Mouse (Mus musculus) midbrain, embryonic 12.5 days (tissue): Measurements from ENCODE around the gene Rnpep. TPM values are rescaled to one million over a fixed set of nuclear protein-coding genes. Genes with fewer than 3 reads are reported as not detected.

ENCODE experiments used
- ATAC-seq: fragments of 200-750 bp; cut with Nextera tagmentation; 2 replicates; pipeline ENCODE4 v1.8.0; 2017; ENCODE audit warnings: low read depth, moderate TSS enrichment, moderate library complexity; ENCODE audit not compliant: low FRiP score
- H3K27ac ChIP-seq: fragments of 300-500 bp; sonication (generic); replicated peaks from 2 replicates; pipeline ENCODE4 v1.5.1; 2016; ENCODE audit warnings: mild to moderate bottlenecking
- H3K27me3 ChIP-seq: fragments of 300-500 bp; sonication (generic); 2 replicates; pipeline ENCODE4 v1.6.1; 2016; ENCODE audit warnings: mild to moderate bottlenecking
- H3K36me3 ChIP-seq: fragments of 300-500 bp; sonication (generic); 2 replicates; pipeline ENCODE4 v1.6.1; 2016
- H3K4me1 ChIP-seq: fragments of 300-500 bp; sonication (generic); 2 replicates; pipeline ENCODE4 v1.6.1; 2016
- H3K4me2 ChIP-seq: fragments of 300-500 bp; sonication (generic); replicated peaks from 2 replicates; pipeline ENCODE4 v1.6.1; 2016; ENCODE audit warnings: mild to moderate bottlenecking, moderate library complexity
- H3K4me3 ChIP-seq: fragments of 300-500 bp; sonication (generic); 2 replicates; pipeline ENCODE4 v1.5.1; 2016; ENCODE audit warnings: mild to moderate bottlenecking
- H3K9ac ChIP-seq: fragments of 300-500 bp; sonication (generic); replicated peaks from 2 replicates; pipeline ENCODE4 v1.6.1; 2016; ENCODE audit warnings: mild to moderate bottlenecking, moderate library complexity
- H3K9me3 ChIP-seq: fragments of 300-500 bp; sonication (generic); 2 replicates; pipeline ENCODE4 v1.6.1; 2016; ENCODE audit warnings: mild to moderate bottlenecking
- WGBS: fragments of 180-500 bp; shearing (Covaris S2); methylation state at CpG from one replicate; pipeline ENCODE4 v1.1.7; 2016; 5-methylcytosine and 5-hydroxymethylcytosine counted together
- polyA plus RNA-seq: library from polyadenylated mRNA; unstranded; fragments of >200 nt; fragmentation: Nextera tagmentation; extraction: Ambion mirVana; gene quantifications from 2 replicates; pipeline ENCODE4 v1.2.1, GENCODE M21; 2016

Rnpep gene
- polyA plus RNA-seq, result 93.3 and 101 TPM in 2 replicates

GRCm38 (mm10) chr1:135283826-135284291 lies at the start of gene Rnpep:
Gene Rnpep (minus strand): TSS chr1:135284084.
- peak; percentile 94 for ATAC-seq
- peak within 1 kb of the TSS; percentile 79 for H3K4me2 ChIP-seq
- no peaks in the 10 kb centered on the region for H3K9me3 ChIP-seq

DNA sequence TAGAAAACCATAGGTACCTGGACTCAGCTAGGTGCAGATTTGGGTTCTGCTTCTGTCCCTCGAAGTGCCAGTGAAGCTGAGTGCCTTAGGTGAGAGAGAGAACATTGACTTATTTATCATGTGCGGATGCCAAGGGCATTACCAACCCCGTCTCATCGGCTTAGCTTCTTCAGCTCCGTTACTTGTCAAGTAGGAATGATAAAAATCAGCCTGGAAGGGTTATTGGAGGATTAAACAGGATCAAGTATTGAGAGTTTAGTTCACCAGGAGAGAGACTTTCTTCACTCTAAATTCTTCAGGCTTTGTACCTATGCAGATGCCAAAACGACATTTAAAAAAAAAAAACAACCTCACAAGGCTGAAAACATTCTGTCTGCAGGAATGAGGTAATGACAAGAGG lies 46.7 kb upstream of the Rnpep start:
- no peak overlapping the region for H3K9ac ChIP-seq
- ATAC-seq, result no peak
- H3K4me1 ChIP-seq, result no peaks in the 10 kb centered on the region
- H3K4me3 ChIP-seq, result no peak overlapping the region
- H3K27ac ChIP-seq, result no peak overlapping the region
- H3K27me3 ChIP-seq, result no peaks in the 10 kb centered on the region
- no peak overlapping the region for H3K4me2 ChIP-seq
- H3K36me3 ChIP-seq, result no peaks in the 10 kb centered on the region
- no peaks in the 10 kb centered on the region for H3K9me3 ChIP-seq
- WGBS, result 77% methylated on average over 6 of the region's 6 CpGs

More at GRCm38 (mm10) chr1:135283826-135284291, at the start of gene Rnpep:
- Histone ChIP-seq H3K27ac (peak within 1 kb of the TSS; percentile 79), H3K36me3 (0 out of 2 replicates have a peak, but pooled peaks cover 6% of the 10 kb centered on the region), H3K4me3 (peak within 1 kb of the TSS; percentile 61), H3K9ac (peak within 1 kb of the TSS; percentile 80), H3K27me3 (no peaks in the 10 kb centered on the region), H3K4me1 (peaks cover 23% of the 10 kb centered on the region)
- WGBS, result under 1% methylated on average over 36 of the region's 39 CpGs

GRCm38 (mm10) chr1:135328368-135328767 lies 44.5 kb upstream of the Rnpep start:
- peaks cover 10% of the 10 kb centered on the region for H3K27me3 ChIP-seq
- H3K4me3 ChIP-seq, result no peak overlapping the region
- no peaks in the 10 kb centered on the region for H3K36me3 ChIP-seq
- no peaks in the 10 kb centered on the region for H3K4me1 ChIP-seq
- H3K27ac ChIP-seq, result no peak overlapping the region
- H3K9ac ChIP-seq, result no peak overlapping the region
- WGBS, result 67% methylated on average over 5 of the region's 5 CpGs
- no peaks in the 10 kb centered on the region for H3K9me3 ChIP-seq
- no peak overlapping the region for H3K4me2 ChIP-seq
- no peak for ATAC-seq

DNA sequence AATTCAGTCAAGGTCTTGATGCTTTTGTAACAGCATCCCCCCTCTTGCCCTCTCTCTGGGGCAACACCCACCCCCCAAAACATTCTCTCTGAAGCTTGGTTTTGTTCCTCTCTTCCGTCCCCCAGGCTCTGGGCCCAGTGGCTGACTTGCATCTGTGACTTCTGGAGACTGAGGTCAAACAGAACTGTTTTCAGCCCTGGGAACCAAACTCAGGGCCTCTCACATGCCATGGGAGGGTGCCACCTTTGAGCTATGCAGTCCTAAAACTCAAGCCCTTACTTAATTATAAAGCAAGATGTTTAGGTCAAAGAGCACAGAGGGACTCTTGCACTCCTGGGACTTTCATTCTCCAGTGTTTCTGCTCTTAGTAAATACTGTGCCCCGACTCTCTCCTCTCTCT lies 42.0 kb upstream of the Rnpep start:
- no peaks in the 10 kb centered on the region for H3K4me1 ChIP-seq
- H3K27me3 ChIP-seq, result peaks cover 10% of the 10 kb centered on the region
- ATAC-seq, result no peak
- H3K9me3 ChIP-seq, result no peaks in the 10 kb centered on the region
- H3K4me2 ChIP-seq, result no peak overlapping the region
- no peak overlapping the region for H3K27ac ChIP-seq
- 77% methylated on average over 2 of the region's 2 CpGs for WGBS
- H3K9ac ChIP-seq, result no peak overlapping the region
- no peak overlapping the region for H3K4me3 ChIP-seq
- no peaks in the 10 kb centered on the region for H3K36me3 ChIP-seq

- H3K4me2 ChIP-seq, result no peak within 1 kb of the TSS
- H3K9ac ChIP-seq, result no peak within 1 kb of the TSS
- no peak within 1 kb of the TSS for H3K27ac ChIP-seq
- no peaks in the 10 kb centered on the region for H3K36me3 ChIP-seq
- H3K4me1 ChIP-seq, result no peaks in the 10 kb centered on the region
- no peaks in the 10 kb centered on the region for H3K9me3 ChIP-seq
- no peak within 1 kb of the TSS for H3K4me3 ChIP-seq
- WGBS, result 17% methylated on average over 8 of the region's 8 CpGs
- H3K27me3 ChIP-seq, result peaks cover 15% of the 10 kb centered on the region
- ATAC-seq, result no peak
These were observed 40.7 kb upstream of the Rnpep start, which contains the start of gene Lmod1 for GRCm38 (mm10) chr1:135324571-135324970. Gene Lmod1 (plus strand): TSS chr1:135324807.

DNA sequence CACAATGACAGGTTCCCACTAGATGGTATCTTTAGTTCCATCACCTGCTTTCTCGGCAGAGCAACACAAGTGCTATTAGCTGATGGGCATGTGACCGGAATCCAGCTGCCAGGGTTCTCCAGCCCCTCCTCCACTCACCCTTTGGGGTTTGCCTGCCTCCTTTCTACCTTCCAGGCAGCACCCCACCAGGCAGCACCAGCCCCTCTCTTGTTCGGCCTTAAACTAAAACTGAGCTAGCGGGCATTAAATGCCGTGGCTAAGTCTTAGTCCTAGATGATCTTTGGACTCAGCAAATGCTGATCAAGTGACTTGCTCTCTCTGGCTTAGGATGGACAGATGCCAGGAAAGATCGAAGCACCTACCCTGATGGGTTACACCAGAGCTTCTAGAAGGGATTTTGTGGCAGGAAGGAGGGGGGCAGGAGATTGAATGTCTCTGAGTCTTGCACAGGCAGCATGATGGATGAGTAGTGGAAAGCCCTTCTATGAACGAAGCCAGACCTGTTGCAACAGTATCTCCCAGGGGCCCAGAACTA lies 39.5 kb upstream of the Rnpep start:
- ATAC-seq, result no peak
- Histone ChIP-seq H3K4me3 (no peak overlapping the region), H3K4me2 (no peak overlapping the region), H3K9ac (no peak overlapping the region), H3K9me3 (no peaks in the 10 kb centered on the region), H3K27me3 (peaks cover 15% of the 10 kb centered on the region), H3K4me1 (no peaks in the 10 kb centered on the region), H3K27ac (no peak overlapping the region), H3K36me3 (no peaks in the 10 kb centered on the region)
- WGBS, result 88% methylated on average over 7 of the region's 7 CpGs

DNA sequence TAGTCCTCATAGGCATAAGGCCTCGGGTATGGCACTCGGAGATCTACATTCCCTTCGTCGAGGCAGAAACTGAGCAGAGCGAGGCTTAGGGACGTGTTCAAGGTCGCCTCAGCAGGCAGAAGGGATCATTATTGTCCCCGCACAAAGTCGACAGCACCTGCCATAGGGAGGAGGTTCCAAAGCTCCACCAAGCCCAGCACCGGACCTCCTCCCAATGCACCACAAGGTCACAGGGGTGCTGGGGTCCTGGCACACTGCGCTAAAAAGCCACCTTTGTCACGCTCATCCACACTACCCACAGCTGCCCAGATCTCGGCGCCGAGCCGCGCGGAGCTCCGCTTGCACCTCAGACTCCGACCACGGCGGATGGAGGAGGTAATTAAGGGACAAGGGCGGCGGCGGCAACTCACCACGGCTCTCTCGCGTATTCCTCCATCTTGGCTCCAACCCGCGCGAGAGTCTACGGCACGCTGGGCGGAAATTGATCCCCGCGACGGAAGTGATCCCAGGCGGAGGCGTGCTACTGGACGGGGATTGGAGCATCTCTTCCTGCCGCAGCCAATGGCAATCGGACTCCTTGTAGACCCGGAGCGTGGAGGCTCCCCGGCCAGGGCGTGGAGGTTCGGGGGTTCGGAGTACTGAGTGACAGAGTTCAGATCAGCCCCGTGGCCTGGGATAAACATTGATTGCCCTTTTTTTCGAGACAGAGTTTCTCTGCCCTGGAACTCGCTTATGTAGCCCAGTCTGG lies 29.6 kb upstream of the Rnpep start, which contains the start of gene Timm17a:
TSS of gene Timm17a (minus strand) at position 495 of the 748 bp plus-strand sequence.
- WGBS, result under 1% methylated on average over 51 of the region's 51 CpGs
- no peaks in the 10 kb centered on the region for H3K9me3 ChIP-seq
- ATAC-seq, result peak; percentile 100
- peak within 1 kb of the TSS; percentile 74 for H3K27ac ChIP-seq
- peaks cover 23% of the 10 kb centered on the region for H3K4me1 ChIP-seq
- H3K9ac ChIP-seq, result peak within 1 kb of the TSS; percentile 95
- peaks cover 16% of the 10 kb centered on the region for H3K36me3 ChIP-seq
- peak within 1 kb of the TSS; percentile 93 for H3K4me3 ChIP-seq
- peak within 1 kb of the TSS; percentile 84 for H3K4me2 ChIP-seq
- 0 out of 2 replicates have a peak, but pooled peaks cover 3% of the 10 kb centered on the region for H3K27me3 ChIP-seq

DNA sequence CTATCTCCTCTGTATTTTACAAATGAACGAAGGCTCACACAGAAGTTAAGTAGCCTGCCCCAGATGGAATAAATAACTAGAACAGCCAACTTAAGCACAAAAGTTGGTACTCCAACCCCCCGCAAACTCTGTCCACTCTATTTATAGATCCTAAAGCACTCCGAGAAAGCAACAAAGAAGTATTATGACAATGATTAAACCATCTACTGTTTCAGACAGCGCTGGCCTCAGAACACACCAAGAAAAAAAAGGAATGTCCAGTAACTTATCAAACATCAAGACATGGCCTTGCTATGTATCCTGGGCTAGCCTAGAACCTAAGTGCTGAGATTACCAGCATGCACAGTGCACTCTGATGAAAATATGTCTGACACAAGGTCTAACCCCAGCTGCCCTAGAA lies 28.3 kb upstream of the Rnpep start:
- Histone ChIP-seq H3K4me3 (peak overlapping the region; percentile 93), H3K36me3 (peaks cover 29% of the 10 kb centered on the region), H3K9ac (no peak overlapping the region), H3K4me1 (peaks cover 23% of the 10 kb centered on the region), H3K9me3 (no peaks in the 10 kb centered on the region), H3K27ac (no peak overlapping the region), H3K27me3 (0 out of 2 replicates have a peak, but pooled peaks cover 3% of the 10 kb centered on the region), H3K4me2 (peak overlapping the region; percentile 84)
- ATAC-seq, result no peak
- 88% methylated on average over 4 of the region's 4 CpGs for WGBS

DNA sequence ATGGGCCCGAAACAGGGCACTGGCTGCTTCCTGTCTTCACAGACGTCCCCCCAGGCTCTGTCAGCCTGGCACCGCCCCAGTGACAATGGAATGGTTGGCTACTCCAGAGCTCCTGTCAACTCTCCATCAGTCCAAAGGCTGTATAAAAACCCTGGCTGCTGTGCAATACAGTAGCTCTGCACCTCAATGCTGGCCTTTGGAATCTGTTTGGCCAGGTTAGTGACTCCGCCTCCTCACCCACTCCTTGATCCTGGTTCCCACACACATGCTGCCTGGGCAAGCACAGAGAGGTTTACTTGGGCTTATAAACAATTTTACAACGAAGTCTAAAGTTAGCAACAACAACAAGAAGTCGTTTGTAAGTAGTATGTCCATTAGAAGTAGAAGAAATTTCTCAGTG lies 27.5 kb upstream of the Rnpep start:
- H3K9me3 ChIP-seq, result no peaks in the 10 kb centered on the region
- H3K4me3 ChIP-seq, result no peak overlapping the region
- no peak overlapping the region for H3K9ac ChIP-seq
- no peak for ATAC-seq
- H3K36me3 ChIP-seq, result peaks cover 37% of the 10 kb centered on the region
- H3K4me1 ChIP-seq, result peaks cover 23% of the 10 kb centered on the region
- H3K27ac ChIP-seq, result no peak overlapping the region
- 84% methylated on average over 6 of the region's 6 CpGs for WGBS
- H3K27me3 ChIP-seq, result 0 out of 2 replicates have a peak, but pooled peaks cover 1% of the 10 kb centered on the region
- no peak overlapping the region for H3K4me2 ChIP-seq

DNA sequence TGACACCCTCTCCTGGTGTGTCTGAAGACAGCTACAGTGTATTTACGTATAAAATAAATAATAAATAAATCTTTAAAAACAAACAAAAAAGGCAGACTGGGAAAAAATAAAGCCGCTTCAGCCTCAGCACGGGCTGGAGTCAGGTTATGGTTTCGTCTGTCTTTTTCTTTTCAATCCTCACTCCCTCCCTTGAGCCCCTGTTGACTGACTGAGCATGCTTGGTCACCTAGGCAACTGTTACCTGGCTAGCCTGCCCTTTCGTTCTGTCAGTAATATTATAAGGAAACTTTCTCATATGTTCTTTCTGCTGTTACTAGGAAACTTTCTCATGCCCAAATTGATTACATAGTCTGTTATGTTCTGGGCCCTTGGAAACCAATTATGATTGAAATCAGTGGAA lies 7.0 kb upstream of the Rnpep start:
- no peaks in the 10 kb centered on the region for H3K9me3 ChIP-seq
- no peaks in the 10 kb centered on the region for H3K27me3 ChIP-seq
- no peak overlapping the region for H3K4me3 ChIP-seq
- no peak for ATAC-seq
- peaks cover 25% of the 10 kb centered on the region for H3K36me3 ChIP-seq
- no peaks in the 10 kb centered on the region for H3K4me1 ChIP-seq
- H3K27ac ChIP-seq, result no peak overlapping the region
- no peak overlapping the region for H3K4me2 ChIP-seq
- WGBS, result 84% methylated on average over 5 of the region's 5 CpGs
- no peak overlapping the region for H3K9ac ChIP-seq

DNA sequence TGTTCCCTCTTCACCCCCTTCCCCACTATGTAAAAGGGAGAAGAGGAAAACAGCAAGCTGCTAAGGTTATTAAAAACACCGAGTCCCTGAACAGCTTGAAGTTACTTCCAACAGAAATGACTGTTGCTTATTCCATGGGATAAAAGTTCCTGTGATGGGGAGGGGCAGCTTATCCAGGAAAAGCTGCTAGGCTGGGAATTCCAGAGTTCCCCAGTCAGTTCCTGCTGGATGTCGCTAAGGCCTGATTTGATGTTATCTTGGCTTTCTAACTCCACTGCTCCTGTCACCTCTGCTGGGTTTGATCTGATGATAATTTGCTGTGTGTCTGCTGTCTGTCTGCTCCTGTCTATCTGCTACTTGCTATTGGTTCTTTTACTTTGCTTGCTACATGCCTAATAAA lies 2.4 kb upstream of the Rnpep start:
- Histone ChIP-seq H3K27me3 (no peaks in the 10 kb centered on the region), H3K4me3 (no peak overlapping the region), H3K4me2 (no peak overlapping the region), H3K4me1 (peaks cover 22% of the 10 kb centered on the region), H3K9me3 (no peaks in the 10 kb centered on the region), H3K36me3 (no peaks in the 10 kb centered on the region), H3K9ac (no peak overlapping the region), H3K27ac (no peak overlapping the region)
- ATAC-seq, result no peak
- WGBS, result 80% methylated on average over 2 of the region's 2 CpGs

DNA sequence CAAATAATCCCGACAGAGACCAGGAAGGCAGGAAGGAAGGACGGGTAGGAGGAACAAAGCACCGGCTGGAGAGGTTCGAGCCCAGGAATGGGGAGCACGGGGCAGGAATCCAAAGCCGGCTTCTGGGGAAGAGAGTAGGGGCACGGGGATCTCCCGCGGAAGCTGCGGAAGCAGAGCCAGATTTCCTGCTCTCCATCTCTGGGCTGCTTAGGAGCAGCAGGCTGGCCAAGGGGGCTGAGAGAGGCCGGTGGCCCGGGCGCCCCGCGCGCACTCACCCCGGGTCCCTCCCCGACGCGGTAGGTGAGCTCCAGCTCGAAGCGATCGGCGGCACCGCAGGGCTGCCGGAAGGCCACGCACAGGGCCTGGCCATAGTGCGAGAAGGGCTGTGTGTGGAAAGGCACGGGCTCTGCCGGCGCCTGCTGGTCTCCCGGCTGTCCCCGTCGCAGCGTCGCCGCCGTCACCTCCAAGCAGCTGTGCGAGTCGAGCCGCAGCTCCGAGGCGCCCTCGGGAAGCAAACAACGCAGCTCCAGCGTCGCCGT lies 528 bp downstream of the Rnpep start:
- H3K9ac ChIP-seq, result peak overlapping the region; percentile 80
- peaks cover 9% of the 10 kb centered on the region for H3K36me3 ChIP-seq
- H3K4me3 ChIP-seq, result peak overlapping the region; percentile 61
- WGBS, result under 1% methylated on average over 48 of the region's 48 CpGs
- peak; percentile 85 for ATAC-seq
- H3K9me3 ChIP-seq, result no peaks in the 10 kb centered on the region
- H3K4me2 ChIP-seq, result peak overlapping the region; percentile 79
- H3K4me1 ChIP-seq, result peaks cover 23% of the 10 kb centered on the region
- H3K27me3 ChIP-seq, result no peaks in the 10 kb centered on the region
- peak overlapping the region; percentile 79 for H3K27ac ChIP-seq
